Mouse (Mus musculus) heart, postnatal 10 days (tissue): Measurements from ENCODE around the gene Cdc20b. TPM values are rescaled to one million over a fixed set of nuclear protein-coding genes. Genes with fewer than 3 reads are reported as not detected.

ENCODE experiments used
- DNase-seq, 2 experiments: peaks; one replicate each; pipeline ENCODE4 v3.0.0; 2021
- intact Hi-C: fragments of 180-260 bp; cut with DNase I; formaldehyde crosslinking; loops from one replicate; pipeline ENCODE4 v1.15.1; 2025
- total RNA-seq, 2 experiments: library from RNA; stranded (reverse); gene quantifications; 2 replicates each; pipeline ENCODE4 v1.2.3; 2021

Cdc20b gene
- total RNA-seq, 2 experiments from 2014 or later = 0.17 TPM; not detected in 1

DNA sequence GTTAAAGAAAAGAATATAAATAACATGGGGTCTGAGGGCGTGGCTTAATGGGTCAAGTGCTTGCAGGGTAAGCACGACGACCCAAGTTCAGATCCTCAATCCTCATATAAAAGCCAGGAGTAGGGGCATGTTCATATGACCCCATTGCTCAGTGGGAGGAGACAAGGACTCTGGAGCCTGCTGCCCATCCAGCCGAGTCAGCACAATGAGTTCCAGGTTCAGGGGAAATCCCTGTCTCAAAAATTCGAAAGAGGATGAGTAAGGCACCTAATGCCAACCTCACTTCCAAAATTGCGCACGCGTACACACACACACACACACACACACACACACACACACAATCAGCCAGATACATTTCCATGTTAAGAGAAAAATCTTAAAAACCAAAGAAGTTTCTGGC lies 12.4 kb upstream of the Cdc20b start:
- intact Hi-C loops = no loop called here
- no peak for DNase-seq

DNA sequence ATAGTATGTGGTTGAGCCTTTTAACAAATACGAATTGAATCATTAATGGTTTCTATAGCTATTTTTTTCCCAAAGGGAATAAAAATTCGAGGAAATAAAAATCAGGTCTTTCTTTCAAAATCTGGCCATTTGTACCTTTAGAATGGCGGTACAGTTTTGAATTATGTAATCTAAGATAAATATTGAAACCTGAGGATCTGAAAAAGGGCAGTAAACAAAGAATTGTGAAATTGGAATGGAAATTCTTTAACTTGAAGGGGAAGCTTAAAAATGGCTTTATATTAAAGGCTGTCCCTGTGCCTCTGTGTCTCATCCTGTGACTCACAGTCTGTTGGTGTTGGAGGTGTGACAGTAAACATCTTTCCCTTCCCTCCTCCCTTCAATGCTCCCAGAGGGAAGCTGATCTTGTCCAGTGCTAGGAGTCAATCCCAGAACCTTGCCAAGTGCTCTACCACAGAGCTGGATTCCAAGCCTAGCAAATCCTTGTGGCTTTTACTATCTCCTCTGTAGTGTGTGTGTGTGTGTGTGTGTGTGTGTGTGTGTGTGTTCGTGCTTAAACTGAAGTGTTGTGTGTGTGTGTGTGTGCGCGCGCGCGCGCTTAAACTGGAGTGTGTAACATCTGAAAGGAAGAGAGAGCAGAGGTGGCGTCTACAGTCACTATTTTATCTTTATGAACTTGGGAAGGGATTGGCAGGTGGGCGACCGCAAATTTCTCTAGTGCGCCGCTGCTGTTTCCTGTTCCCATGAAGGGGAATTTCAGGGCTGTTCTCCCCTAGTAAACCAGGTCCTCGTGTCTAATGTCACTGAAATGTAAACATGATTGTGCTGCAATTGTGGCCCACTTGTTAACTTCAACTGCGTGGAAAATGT lies 11.4 kb upstream of the Cdc20b start:
- DNase-seq = no peak
- intact Hi-C loops = no loop called here

DNA sequence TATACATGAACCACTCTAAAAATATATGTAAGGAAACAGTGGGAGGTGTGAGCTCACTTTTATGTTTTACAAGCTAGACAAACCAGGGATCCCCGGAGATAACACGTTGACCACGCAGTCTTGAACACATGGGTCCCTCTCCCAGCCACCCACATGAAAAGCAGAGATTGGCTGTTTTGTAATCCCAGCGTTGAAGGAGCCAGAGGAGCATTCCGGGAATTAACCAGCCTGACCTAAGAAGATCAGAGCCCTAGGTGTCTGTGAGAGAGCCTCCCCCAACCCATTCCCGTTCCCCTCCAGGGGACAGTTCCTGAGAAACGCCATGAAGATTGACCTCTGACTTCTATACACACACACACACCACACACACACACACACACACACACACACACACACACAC lies 3.6 kb upstream of the Cdc20b start:
- intact Hi-C loops = no loop called here
- no peak for DNase-seq

DNA sequence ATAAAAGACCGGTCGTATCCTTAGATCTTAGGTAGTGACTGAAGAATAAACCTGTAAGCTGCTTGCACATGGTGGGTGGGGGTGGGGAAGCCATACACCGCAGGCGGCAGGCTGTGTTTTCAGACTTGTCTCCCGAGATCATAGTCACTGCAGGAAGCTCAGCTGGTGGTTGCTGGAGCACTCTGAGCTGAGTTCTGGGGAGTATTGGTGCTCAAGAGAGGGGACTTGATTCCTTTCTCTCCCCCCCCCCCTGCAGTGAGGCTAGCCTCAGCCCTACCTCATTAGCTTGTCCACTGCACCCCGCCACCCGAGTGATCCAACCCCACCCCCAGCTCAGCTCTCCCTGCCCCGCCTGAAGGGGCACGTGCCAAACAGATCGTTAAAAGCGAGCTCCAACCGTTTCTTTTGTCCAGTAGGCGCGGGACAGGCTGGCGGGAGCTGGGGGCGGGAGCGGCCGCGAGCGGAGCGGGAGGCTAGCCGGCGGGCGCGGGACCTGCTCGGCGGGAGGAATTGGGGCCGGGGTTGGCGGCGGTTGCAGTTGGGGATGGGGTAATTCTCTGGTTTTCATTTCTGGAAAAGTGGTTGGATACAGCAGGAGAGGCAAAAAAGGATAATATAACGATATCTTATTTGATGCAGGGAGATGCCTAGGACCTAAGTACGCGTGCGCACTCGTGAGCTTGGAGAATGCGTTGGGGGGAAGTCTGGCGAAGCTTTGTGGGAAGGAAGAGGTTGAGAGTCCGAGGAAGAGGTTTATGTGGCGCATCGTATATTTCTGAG lies 2.9 kb upstream of the Cdc20b start:
- intact Hi-C loops = no loop called here
- DNase-seq = no peak

DNA sequence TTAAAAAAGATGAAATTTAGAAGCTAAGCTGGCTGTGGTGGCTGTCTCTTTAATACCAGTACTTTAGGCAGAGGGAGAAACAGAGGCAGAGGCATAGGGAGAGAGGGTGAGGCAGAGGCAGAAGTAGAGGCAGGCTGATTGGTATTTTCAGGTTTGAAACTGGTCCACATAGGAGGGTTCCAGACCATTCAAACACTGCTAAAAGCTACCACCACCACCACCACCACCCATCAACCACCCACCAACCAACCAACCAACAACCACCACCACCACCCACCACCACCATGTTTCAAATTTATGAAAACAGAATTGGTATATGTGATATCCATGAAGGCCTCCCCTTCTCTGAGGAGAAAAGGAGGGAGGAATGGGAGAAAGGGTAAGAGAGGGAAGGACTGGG lies 2.1 kb upstream of the Cdc20b start:
- intact Hi-C loops = no loop called here
- no peak for DNase-seq

DNA sequence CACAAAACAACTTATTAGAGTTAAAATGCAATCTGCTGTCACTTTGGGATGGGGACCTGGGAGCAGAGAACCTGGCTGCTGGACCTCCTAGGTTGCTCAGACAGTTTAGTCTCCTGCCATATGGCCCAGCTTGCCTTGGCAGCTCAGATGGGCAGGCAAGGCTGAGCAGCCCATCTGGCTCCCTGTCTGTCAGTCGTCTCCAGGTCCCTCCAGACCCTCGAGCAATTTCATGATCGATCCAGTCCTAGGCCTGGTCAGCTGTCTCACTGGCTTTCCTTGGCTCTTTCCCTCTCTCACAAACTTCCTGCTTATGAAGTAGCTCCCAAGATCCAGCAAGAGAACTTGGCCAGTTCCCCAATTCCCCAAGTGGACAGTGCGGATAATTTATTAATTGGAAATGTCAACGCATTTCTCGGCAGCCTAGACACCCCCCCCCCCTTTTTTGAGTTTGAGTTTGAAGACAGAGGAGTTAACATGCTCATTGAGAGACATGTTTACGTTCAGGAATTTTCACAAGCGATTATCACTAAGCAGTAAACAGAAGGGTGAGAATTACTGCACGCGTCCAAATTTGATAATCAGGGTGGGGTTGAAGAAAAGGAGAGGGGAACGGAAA lies 532 bp upstream of the Cdc20b start:
- no peak for DNase-seq

DNA sequence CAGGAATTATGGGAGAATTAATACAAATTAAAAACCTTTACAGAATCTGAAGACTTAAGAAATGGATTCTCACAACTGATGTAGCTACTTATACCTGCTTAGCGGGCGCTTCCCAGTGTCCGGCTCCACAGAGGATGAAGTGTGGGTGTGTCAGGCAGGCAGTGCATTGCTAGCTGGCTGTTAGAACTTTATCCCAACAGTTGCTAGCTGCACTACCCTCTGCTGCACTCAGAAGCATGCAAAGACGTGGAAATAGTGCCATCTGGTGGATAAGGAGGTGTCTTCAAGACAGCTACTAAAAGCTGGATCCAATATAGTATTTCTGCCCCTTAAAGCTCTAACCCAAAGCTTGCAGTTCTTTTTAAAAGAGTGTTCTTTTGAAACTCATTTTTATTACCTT lies 941 bp downstream of the Cdc20b start:
- DNase-seq = peak; percentile 90
- intact Hi-C loops = loop anchor here (2.0 kb wide), 3 partner anchors 49 to 361 kb away; partner anchors contain the start of gene Ccno

More for the DNA sequence above, 532 bp upstream of the Cdc20b start:
- intact Hi-C loops = loop anchor here (2.0 kb wide), 1 partner anchor 48 kb away; the partner anchor contains the start of gene Ccno

DNA sequence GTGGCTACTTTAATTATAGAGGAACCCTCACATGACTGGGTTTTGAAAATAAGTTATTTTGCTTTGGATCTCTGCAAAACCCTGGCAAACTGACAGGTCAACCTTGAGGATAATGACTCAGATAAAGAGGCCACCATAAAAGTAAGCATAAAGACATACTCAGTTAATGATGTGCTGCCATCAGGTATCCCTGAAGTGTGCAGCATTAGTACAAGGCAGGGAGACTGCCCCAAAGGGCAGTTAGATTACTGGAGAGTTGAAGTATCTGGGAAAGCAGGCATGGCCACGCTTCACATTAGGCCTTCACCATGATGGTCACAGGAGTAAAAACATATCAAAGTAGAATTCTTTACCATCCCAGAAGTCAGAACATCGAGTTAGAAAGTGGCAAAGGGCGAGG lies 10.0 kb downstream of the Cdc20b start:
- no peak for DNase-seq
- intact Hi-C loops = loop anchor here (5.0 to 10.0 kb wide), 2 partner anchors 572 to 630 kb away; partner anchors contain the start of gene Snx18

DNA sequence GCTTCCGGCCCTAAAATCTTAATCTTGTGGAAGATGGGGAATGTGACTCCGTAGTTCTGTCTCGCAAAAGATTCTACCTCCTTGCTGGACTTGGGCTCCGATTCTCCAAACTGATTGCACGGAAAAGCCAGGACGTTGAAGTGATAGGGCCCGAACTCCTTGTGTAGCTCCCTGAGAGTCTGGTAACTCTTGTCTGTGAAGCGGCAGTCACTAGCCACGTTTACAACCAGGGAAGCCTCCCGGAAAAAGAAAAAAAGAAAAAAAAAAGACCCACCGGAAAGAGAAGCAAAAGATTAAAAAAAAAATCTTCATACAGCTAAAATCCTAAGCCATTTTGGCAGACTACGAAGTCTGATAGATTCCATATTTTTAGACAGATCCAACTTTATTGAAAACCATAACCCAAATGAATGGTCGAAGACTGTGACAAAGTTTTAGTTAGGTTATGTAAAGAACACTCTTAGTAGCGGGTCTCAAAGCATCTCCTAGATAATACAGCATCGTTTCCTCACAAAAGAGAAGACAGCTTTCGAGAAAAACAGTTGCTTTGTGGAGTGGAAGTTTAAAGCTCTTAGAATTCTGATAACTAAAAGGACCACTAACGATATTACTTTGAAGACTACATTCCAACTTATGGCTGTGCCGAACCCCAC lies 10.7 kb downstream of the Cdc20b start:
- intact Hi-C loops = loop anchor here (1.0 to 10.0 kb wide), 3 partner anchors 220 to 629 kb away; partner anchors contain the start of gene Snx18
- peak in 1 of 2 experiments; percentile 25 for DNase-seq

DNA sequence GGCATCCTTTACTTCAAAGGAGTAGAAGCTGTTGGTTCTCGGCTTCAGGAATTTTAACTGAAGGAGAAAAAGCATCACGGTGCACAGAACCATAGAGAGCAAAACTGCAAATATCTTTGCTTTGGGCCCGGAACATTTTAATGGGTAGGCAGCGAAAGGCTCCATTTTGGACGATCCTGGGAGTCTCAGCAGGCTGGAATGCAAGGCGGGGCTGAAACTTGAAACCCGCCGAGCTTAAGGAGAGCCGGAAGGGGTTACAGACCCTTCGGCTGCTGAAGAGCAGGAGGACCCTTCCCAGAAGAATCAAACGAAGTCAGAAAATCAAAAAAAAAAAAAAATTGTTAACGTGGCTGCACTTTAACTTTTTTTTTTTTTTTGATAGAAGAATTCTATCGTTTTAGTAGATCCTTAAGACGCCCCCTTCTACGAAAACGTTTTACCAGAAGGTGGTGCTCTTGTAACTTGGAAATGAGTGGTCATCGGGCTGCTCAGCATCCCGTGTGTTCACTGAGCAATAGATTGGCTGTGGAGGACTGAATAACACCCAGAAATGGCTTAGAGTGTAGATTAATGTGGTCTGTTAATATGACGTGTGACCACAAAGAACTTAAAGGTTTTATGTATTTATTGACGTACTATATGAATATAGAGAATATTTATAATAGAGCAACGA lies 11.4 kb downstream of the Cdc20b start, which contains the start of gene Gpx8:
TSS of gene Gpx8 (minus strand) at position 200 of the 673 bp plus-strand sequence.
- intact Hi-C loops = loop anchor here (1.0 to 10.0 kb wide), 3 partner anchors 219 to 628 kb away; partner anchors contain the start of gene Snx18
- DNase-seq = peak; percentile 78 to 80

DNA sequence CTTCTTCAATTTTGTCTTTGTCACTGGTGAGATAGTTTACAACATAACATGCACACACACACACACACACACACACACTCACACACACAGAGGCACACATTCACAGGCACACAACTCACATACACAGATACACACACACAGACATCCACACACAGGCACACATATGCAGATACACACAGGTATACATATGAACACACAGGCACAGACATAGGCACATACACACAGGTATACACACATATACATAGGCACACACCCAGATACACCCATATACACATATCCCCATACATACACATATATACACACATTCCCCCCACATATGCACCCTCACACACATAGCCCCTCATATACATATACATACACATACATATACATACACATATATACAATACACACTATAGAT lies 12.1 kb downstream of the Cdc20b start:
- intact Hi-C loops = loop anchor here (5.0 to 10.0 kb wide), 2 partner anchors 570 to 628 kb away; partner anchors contain the start of gene Snx18
- no peak for DNase-seq

DNA sequence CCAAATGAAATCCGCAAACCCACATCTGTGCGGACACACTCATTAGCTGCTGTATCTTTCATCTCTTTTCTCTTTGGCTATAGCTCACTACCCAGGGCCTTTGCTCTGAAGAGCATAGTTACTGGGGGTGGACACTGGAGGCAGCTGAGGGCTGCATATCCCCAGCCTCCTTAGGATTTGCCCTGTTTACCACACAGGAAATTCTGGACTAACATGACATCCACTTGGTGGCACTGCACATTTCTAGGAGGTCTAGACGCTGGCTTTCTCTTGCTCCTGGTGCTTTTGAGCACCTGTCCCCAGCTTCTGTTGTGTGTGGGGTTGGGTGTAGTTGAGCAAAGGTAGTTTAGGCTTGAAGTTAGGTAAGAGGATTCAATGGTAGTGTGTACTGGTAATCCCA lies 12.7 kb downstream of the Cdc20b start:
- intact Hi-C loops = loop anchor here (2.0 to 10.0 kb wide), 3 partner anchors 91 to 627 kb away; partner anchors contain the start of gene Snx18
- DNase-seq = no peak

DNA sequence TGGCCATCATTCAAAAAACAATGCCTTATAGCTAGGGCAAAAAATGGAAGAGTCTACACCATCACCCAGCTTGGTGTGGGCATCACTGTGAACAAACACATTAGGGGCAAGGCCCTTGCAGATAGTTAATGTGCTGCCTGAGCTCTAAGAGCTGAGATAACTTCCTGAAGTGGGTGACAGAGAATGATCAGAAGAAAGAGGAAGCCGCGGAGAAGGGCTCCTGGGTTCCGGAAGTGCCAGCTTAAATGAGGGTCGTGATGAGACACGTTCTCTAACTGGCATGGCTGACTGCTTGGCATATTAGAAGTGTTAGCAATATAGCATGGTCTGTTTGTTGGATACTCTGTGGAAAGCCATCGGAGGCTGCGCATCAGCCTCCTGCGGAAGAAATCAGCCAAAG lies 19.3 kb downstream of the Cdc20b start:
- intact Hi-C loops = no loop called here

DNA sequence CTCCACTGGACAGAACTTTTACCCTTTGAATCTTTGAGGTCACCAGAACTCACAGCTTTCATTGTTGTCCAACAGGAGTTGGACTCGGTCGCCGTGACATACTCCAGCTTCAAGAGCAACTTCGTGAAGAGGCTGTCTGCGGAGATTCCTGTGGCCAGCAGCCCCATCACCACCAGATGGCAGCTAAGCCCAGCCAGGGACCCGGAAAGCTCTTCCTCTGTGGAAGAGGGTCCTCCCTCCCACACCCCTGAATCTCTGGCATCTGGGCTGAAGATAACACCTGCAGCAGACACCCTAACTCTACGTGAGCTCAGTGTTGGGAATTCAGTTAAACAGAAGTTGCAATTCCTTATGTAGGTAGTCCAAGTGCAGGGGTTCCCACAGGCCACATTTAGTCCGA lies 20.9 kb downstream of the Cdc20b start:
- DNase-seq = peak in 1 of 2 experiments; percentile 34
- intact Hi-C loops = no loop called here

More for the DNA sequence above, 19.3 kb downstream of the Cdc20b start:
- no peak for DNase-seq

DNA sequence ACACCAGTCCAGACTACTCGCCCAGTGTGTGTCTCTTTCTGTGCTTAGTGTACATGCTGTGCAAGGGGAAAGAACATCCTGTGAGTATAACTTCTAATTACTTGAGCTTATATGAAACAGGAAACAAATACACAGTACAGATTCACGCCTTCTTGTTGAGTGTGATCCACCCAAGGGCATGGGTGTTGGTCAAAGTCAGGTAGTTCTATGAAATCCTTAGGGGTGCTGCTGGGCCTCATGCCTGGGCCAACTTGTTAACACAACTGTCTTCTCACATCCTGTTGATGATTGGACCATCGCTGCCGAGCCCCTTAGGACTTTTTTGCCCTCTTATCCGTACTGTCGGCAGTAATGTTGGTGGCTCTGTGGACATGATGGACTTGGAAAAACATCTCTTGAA lies 26.8 kb downstream of the Cdc20b start:
- intact Hi-C loops = no loop called here

DNA sequence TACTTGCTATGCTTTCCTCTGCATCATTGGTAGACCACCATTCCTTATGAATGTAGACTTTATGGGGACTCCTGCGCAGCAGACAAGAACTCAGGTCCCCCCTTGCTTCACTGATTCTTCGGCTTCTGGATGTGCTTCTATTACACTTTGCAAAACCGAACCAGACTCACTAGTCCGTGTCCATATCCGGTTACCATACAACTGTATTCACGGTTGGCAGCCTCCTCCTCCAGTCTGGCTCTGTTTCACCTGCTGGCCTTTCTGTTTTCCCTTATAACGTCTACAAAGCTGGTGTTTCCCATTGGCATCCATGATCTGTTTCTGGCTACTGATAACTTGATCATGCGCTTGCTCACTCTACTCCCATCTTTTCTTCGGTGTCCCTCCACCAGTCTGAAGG lies 29.6 kb downstream of the Cdc20b start:
- intact Hi-C loops = no loop called here
- no peak for DNase-seq

More for the DNA sequence above, 26.8 kb downstream of the Cdc20b start:
- DNase-seq = no peak

DNA sequence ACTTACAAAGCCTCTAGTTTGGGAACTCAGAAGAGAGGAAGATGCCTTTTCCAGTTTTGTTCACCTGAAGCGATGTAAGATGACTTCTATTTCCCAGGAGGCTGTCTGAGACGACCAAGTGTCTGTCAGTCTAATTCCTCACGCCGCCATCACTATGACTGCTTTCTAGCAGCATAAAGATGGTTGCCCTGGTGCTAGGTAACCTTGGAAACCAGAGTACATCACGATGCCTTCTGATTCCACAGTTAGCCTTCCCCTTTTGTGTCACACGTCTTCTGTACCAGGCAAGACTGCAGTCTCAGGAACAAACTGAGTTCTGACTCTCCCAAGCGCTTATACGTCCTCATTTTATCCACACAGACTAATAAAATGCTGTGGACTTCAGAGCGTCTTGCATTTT lies 44.1 kb downstream of the Cdc20b start:
- intact Hi-C loops = no loop called here
- DNase-seq = no peak

DNA sequence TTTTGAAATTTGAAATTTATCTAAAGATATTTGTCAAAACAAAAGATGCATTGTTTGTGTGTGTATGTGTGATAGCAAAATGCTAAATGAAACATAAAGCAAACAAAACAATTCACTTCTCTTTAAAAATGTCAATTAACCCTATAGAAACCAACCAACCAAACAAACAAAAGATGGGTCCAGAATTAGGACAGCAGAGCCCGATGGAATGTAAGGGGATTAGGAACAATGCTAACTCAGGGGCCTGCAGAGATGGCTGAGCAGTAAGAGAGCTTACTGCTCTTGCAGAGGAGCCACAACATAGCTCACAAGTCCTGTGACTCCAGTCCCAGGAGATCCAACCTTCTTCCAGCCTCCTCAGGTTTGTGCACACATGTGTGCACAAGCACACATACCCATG lies 47.2 kb downstream of the Cdc20b start:
- intact Hi-C loops = no loop called here

DNA sequence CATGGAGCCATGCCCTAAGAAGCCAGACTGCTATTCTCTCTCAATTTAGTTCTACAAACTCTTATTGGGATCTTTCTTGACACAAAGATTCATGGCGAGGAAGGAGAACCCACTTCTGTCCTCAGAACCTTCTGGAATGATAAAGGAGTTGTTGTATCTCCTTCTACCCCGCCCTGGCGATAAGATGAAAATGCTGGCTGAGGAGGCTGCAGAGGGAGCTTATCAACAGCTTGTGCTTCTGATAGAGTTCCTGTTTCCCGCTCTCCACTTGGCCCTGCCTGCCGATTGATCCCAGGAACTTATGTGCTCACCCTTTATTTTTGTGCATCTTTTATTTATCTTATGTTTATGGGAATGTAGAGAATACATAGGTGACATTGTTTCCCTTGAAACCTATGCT lies 49.8 kb downstream of the Cdc20b start:
- intact Hi-C loops = no loop called here
- DNase-seq = no peak

More for the DNA sequence above, 47.2 kb downstream of the Cdc20b start:
- no peak for DNase-seq
